31 mouse cellular contexts compared by ENCODE assay signal in genomic region chr13:85952896-85953295, GRCm38 (mm10).
"Had no signal": no experiment of that assay in that cellular context is flagged by ENCODE, and none has a peak within 500 bp of the region (broad histone marks: within the 10 kb centered on the region; RNA-seq: fewer than 3 reads in every experiment).

No protein-coding gene starts in this region.

- H3K9ac ChIP-seq: limb, embryonic 12.5 days; limb, embryonic 13.5 days; limb, embryonic 15.5 days; liver, embryonic 12.5 days; liver, embryonic 13.5 days; liver, embryonic 14.5 days; liver, embryonic 15.5 days; liver, postnatal 0 days; lung, embryonic 14.5 days; lung, embryonic 15.5 days; midbrain, embryonic 12.5 days; midbrain, embryonic 13.5 days; midbrain, embryonic 15.5 days had no signal

- H3K27ac ChIP-seq: limb, embryonic 10.5 days; limb, embryonic 12.5 days; limb, embryonic 13.5 days; limb, embryonic 15.5 days; liver, embryonic 12.5 days; liver, embryonic 13.5 days; liver, embryonic 14.5 days; liver, embryonic 15.5 days; lung, embryonic 15.5 days; macrophage; midbrain, embryonic 10.5 days; midbrain, embryonic 12.5 days; midbrain, embryonic 13.5 days; midbrain, embryonic 15.5 days had no signal

- H3K36me3 ChIP-seq: limb, embryonic 10.5 days; limb, embryonic 12.5 days; limb, embryonic 13.5 days; limb, embryonic 15.5 days; liver, embryonic 12.5 days; liver, embryonic 13.5 days; liver, embryonic 15.5 days; lung, embryonic 15.5 days; midbrain, embryonic 10.5 days; midbrain, embryonic 12.5 days; midbrain, embryonic 13.5 days; midbrain, embryonic 15.5 days had no signal

- ATAC-seq: liver, embryonic 12.5 days; liver, postnatal 0 days; lung, postnatal 0 days; midbrain, embryonic 13.5 days; midbrain, embryonic 15.5 days; midbrain, embryonic 16.5 days had no signal

- H3K4me1 ChIP-seq: limb, embryonic 10.5 days; limb, embryonic 12.5 days; limb, embryonic 13.5 days; limb, embryonic 15.5 days; liver, embryonic 12.5 days; liver, embryonic 13.5 days; liver, embryonic 15.5 days; lung, embryonic 15.5 days; megakaryocyte, embryonic 14.5 days; midbrain, embryonic 10.5 days; midbrain, embryonic 12.5 days; midbrain, embryonic 13.5 days; midbrain, embryonic 15.5 days had no signal

- DNase-seq: left cerebral cortex, postnatal 4 days; liver; liver, embryonic 13.5 days; liver, postnatal 0 days; lung, adult 18-20 months; lung, adult 2 months; lung, embryonic 14.5 days; lung, postnatal 10 days; lung, postnatal 14 days; lung, postnatal 36 days; lung, postnatal 4 days; midbrain, embryonic 14.5 days had no signal

- H3K4me3 ChIP-seq: limb, embryonic 10.5 days; limb, embryonic 12.5 days; limb, embryonic 13.5 days; limb, embryonic 15.5 days; liver, embryonic 12.5 days; liver, embryonic 13.5 days; liver, embryonic 15.5 days; lung, embryonic 15.5 days; megakaryocyte, embryonic 14.5 days; midbrain, embryonic 10.5 days; midbrain, embryonic 12.5 days; midbrain, embryonic 13.5 days; midbrain, embryonic 15.5 days; myocyte had no signal

- H3K9me3 ChIP-seq: limb, embryonic 10.5 days; limb, embryonic 12.5 days; limb, embryonic 13.5 days; limb, embryonic 15.5 days; liver, embryonic 12.5 days; liver, embryonic 13.5 days; liver, embryonic 15.5 days; lung, embryonic 15.5 days; megakaryocyte, embryonic 14.5 days; midbrain, embryonic 10.5 days; midbrain, embryonic 12.5 days; midbrain, embryonic 13.5 days; midbrain, embryonic 15.5 days had no signal

- H3K4me2 ChIP-seq: limb, embryonic 12.5 days; limb, embryonic 13.5 days; limb, embryonic 15.5 days; liver, embryonic 11.5 days; liver, embryonic 12.5 days; liver, embryonic 13.5 days; liver, embryonic 15.5 days; lung, embryonic 14.5 days; lung, embryonic 15.5 days; midbrain, embryonic 11.5 days; midbrain, embryonic 12.5 days; midbrain, embryonic 13.5 days; midbrain, embryonic 15.5 days had no signal

- H3K27me3 ChIP-seq: limb, embryonic 12.5 days; limb, embryonic 13.5 days; limb, embryonic 15.5 days; liver, embryonic 12.5 days; liver, embryonic 13.5 days; liver, embryonic 15.5 days; lung, embryonic 15.5 days; megakaryocyte, embryonic 14.5 days; midbrain, embryonic 12.5 days; midbrain, embryonic 13.5 days; midbrain, embryonic 15.5 days had no signal
